Mouse (Mus musculus) embryonic facial prominence, embryonic 15.5 days (tissue): Measurements from ENCODE around the gene Mbd3. TPM values are rescaled to one million over a fixed set of nuclear protein-coding genes. Genes with fewer than 3 reads are reported as not detected.
"Not testable (repeated sequence)": the region's sequence is repeated elsewhere in the genome, so short reads cannot be mapped to it uniquely, and the experiment has no call there.

Experiments used
- ATAC-seq: fragments of 200-750 bp; cut with Nextera tagmentation; 2 replicates; pipeline ENCODE4 v1.8.0; 2017; ENCODE audit warnings: low read depth, moderate TSS enrichment; ENCODE audit not compliant: insufficient number of reproducible peaks, low FRiP score, low TSS enrichment
- H3K27ac ChIP-seq: fragments of 300-500 bp; sonication (generic); replicated peaks from 2 replicates; pipeline ENCODE4 v1.5.1; 2015; ENCODE audit warnings: mild to moderate bottlenecking, inconsistent platforms
- H3K27me3 ChIP-seq: fragments of 300-500 bp; sonication (generic); 2 replicates; pipeline ENCODE4 v1.6.1; 2015; ENCODE audit warnings: inconsistent platforms
- H3K36me3 ChIP-seq: fragments of 300-500 bp; sonication (generic); 2 replicates; pipeline ENCODE4 v1.6.1; 2015; ENCODE audit warnings: mild to moderate bottlenecking, inconsistent platforms
- H3K4me1 ChIP-seq: fragments of 300-500 bp; sonication (generic); 2 replicates; pipeline ENCODE4 v1.6.1; 2015; ENCODE audit warnings: inconsistent platforms
- H3K4me2 ChIP-seq: fragments of 300-500 bp; sonication (generic); replicated peaks from 2 replicates; pipeline ENCODE4 v1.6.1; 2015; ENCODE audit warnings: mild to moderate bottlenecking, inconsistent platforms
- H3K4me3 ChIP-seq: fragments of 300-500 bp; sonication (generic); replicated peaks from 2 replicates; pipeline ENCODE4 v1.5.1; 2015; ENCODE audit warnings: mild to moderate bottlenecking, inconsistent platforms
- H3K9ac ChIP-seq: fragments of 300-500 bp; sonication (generic); 2 replicates; pipeline ENCODE4 v1.6.1; 2015; ENCODE audit warnings: inconsistent platforms
- H3K9me3 ChIP-seq: fragments of 300-500 bp; sonication (generic); replicated peaks from 2 replicates; pipeline ENCODE4 v1.6.1; 2016; ENCODE audit warnings: inconsistent platforms
- WGBS: fragments of 180-500 bp; shearing (Covaris S2); methylation state at CpG from one replicate; pipeline ENCODE4 v1.1.7; 2015; 5-methylcytosine and 5-hydroxymethylcytosine counted together
- microRNA-seq: library from miRNA; unstranded; fragments of <30 nt; microRNA quantifications from one replicate; pipeline ENCODE4, GENCODE M21; 2016; ENCODE audit warnings: borderline number of aligned reads
- polyA plus RNA-seq: library from polyadenylated mRNA; unstranded; fragments of >200 nt; fragmentation: Nextera tagmentation; extraction: Ambion mirVana; gene quantifications from 2 replicates; pipeline ENCODE4 v1.2.1, GENCODE M21; 2015

The Mbd3 gene
- polyA plus RNA-seq, 1 experiment from 2014 or later = 247 TPM

DNA sequence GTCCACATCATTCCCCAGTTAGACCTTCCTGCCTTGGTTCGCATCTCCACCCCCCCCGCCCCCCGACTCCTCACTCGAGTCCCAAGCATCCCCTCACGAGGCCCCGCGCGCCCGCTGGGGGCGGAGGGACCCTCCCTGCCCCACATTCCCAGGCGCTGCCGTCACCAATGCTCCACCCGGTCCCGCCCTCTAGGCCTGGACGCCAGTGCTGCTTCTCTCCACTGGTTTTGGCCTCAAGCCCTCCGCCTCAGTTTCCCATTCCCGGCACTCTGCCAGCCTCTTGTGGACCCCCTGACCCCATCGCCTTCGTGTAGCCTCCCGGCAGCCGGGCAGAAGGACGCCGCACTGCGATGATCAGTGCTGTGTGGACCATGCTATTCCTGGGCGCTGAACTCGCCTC lies 50.4 kb downstream of the Mbd3 start:
- WGBS = 15% methylated on average over 26 of the region's 26 CpGs
- H3K27me3 ChIP-seq = peaks cover 87% of the 10 kb centered on the region
- H3K4me3 ChIP-seq = peak overlapping the region; percentile 39
- H3K36me3 ChIP-seq = no peaks in the 10 kb centered on the region
- H3K9ac ChIP-seq = 0 out of 2 replicates have a peak overlapping the region, but pooled peaks have one; percentile 28
- H3K4me2 ChIP-seq = peak overlapping the region; percentile 61
- ATAC-seq = 0 out of 2 replicates have a peak, but pooled peaks have one; percentile 11
- peaks cover 43% of the 10 kb centered on the region for H3K4me1 ChIP-seq
- H3K27ac ChIP-seq = no peak overlapping the region
- H3K9me3 ChIP-seq = no peaks in the 10 kb centered on the region

DNA sequence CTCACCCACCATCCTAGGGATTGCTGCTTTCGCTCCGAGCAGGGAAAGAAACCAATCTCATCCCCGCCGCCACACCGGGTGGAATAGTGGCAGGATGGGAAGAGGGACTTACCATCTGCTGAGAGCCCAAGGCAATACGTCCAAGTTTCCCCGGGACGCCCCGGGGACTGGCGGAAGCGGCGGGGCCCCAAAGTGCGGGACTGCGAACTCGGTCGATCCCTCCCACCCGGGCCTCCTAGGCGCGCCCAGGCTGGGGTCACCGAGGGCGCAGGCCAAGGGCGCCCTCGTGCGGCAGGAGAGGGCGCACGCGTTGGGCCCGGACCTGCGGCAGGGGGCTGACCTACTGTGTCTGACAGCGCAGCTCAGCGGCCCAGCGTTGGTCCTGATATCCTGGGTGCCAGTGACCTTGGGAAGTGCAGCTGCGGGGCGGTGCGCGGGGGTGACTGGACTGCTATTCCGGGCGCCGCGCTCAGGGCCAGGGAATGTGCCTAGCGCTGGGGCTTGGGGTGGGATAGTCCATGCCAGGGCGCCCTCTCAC lies 51.0 kb downstream of the Mbd3 start, which contains the start of gene Adamtsl5:
Gene Adamtsl5, minus strand, starts transcription at position 169 of the 538 bp plus-strand sequence.
- H3K4me1 ChIP-seq = peaks cover 50% of the 10 kb centered on the region
- peak; percentile 47; the same call in 1 of the 2 replicates for ATAC-seq
- no peaks in the 10 kb centered on the region for H3K36me3 ChIP-seq
- H3K27me3 ChIP-seq = peaks cover 91% of the 10 kb centered on the region
- H3K9ac ChIP-seq = peak within 1 kb of the TSS; percentile 28; the same call in 1 of the 2 replicates
- WGBS = 3% methylated on average over 40 of the region's 42 CpGs
- H3K4me2 ChIP-seq = peak within 1 kb of the TSS; percentile 61
- H3K27ac ChIP-seq = no peak within 1 kb of the TSS
- no peaks in the 10 kb centered on the region for H3K9me3 ChIP-seq
- H3K4me3 ChIP-seq = peak within 1 kb of the TSS; percentile 39

DNA sequence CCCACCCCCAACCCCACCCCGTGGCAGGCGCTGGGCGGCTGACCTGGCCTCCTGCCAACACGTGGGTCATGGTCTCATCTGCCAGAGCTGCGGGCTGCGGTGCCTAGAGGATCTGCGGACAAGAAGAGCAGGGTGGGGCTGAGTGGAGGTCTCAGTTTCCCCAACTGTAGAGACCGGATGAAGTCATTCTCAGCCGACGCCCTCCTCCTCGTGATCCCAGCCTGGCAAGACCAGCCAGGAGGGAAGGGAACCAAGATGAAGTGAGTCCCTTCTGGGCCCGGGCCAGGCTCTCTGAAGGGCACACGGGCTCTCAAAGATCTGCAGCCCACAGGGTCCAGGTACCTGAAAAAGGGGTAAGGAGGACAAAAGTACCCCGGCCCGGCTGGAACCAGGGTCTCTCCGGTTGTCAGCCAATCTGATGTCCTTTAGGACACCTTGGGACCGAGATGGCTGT lies 51.8 kb downstream of the Mbd3 start:
- peaks cover 89% of the 10 kb centered on the region for H3K27me3 ChIP-seq
- peaks cover 56% of the 10 kb centered on the region for H3K4me1 ChIP-seq
- no peaks in the 10 kb centered on the region for H3K36me3 ChIP-seq
- no peak overlapping the region for H3K9ac ChIP-seq
- no peaks in the 10 kb centered on the region for H3K9me3 ChIP-seq
- H3K4me2 ChIP-seq = peak overlapping the region; percentile 61
- ATAC-seq = no peak
- no peak overlapping the region for H3K27ac ChIP-seq
- peak overlapping the region; percentile 39 for H3K4me3 ChIP-seq
- WGBS = 13% methylated on average over 17 of the region's 17 CpGs

DNA sequence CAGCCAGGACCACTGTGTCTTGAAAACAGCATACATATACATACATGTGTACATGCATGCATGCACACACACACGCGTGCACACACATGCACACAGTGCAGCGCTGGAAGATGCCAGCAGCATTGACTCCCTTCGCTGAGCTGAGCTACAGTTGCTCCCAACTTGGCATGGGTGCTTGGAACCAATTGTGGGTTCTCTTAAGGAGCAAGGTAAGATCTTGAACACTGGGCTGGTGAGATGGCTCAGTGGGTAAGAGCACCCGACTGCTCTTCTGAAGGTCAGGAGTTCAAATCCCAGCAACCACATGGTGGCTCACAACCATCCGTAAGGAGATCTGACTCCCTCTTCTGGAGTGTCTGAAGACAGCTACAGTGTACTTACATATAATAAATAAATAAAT lies 53.4 kb downstream of the Mbd3 start:
- peaks cover 91% of the 10 kb centered on the region for H3K27me3 ChIP-seq
- H3K4me3 ChIP-seq, H3K9ac ChIP-seq, H3K36me3 ChIP-seq, ATAC-seq, H3K4me2 ChIP-seq, H3K9me3 ChIP-seq, H3K27ac ChIP-seq: not testable (repeated sequence)
- H3K4me1 ChIP-seq = peaks cover 71% of the 10 kb centered on the region
- 77% methylated on average over 6 of the region's 6 CpGs for WGBS

DNA sequence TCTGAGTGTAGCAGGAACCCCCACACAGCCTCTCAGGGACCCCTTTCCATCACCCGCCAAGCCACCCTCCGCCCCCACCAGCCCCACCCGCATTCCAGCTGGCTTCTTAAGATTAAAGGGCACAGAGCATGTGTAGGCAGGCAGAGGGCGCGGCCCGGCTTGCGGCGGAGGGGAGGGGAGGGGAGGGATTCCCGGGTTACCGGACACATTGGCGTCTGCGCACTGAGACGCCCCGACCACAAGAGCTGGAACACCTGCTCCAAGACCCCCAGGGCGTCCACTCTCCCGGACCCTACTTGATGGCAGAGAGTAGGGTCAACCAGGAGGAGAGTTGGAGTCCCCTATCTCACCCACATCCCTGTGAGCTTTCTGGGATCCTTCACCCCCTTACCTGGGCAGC lies 54.2 kb downstream of the Mbd3 start:
- peaks cover 76% of the 10 kb centered on the region for H3K4me1 ChIP-seq

DNA sequence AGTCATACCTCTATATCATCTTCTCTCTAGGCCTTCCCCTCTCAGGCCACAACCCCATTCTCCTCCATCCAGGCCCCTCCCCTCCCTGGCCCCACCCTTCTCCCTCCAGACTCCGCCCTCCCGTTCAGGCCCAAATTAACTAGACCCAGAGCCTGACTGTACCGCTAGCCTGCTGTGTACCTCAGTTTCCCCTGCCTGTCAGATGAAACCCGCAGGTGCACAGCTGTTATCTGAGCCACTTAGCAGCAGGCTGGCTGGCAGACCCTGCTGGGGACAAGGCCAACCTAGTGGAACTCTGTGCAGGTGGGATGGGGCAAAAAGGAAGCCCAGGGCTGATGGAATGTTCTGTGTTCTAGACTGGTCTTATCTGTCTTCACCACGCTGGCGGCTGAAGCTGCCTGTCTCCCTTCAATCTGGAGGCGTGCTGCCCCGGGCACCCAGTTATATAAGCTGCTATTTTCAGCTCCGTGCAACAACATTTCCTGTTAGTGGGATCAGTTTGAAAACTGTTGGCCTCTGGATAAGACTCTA lies 55.2 kb downstream of the Mbd3 start:
- no peak for ATAC-seq
- Histone ChIP-seq H3K9me3 (no peaks in the 10 kb centered on the region), H3K27ac (peak overlapping the region; percentile 56), H3K9ac (no peak overlapping the region), H3K4me2 (peak overlapping the region; percentile 57), H3K36me3 (no peaks in the 10 kb centered on the region), H3K4me3 (peak overlapping the region; percentile 16), H3K4me1 (peaks cover 74% of the 10 kb centered on the region), H3K27me3 (peaks cover 85% of the 10 kb centered on the region)
- 33% methylated on average over 9 of the region's 9 CpGs for WGBS

More for the DNA sequence above, 54.2 kb downstream of the Mbd3 start:
- H3K27ac ChIP-seq = peak overlapping the region; percentile 56
- no peak for ATAC-seq
- WGBS = 1% methylated on average over 16 of the region's 16 CpGs
- H3K36me3 ChIP-seq = no peaks in the 10 kb centered on the region
- H3K9ac ChIP-seq = no peak overlapping the region
- H3K27me3 ChIP-seq = peaks cover 93% of the 10 kb centered on the region
- H3K4me3 ChIP-seq = peak overlapping the region; percentile 10; the same call in 1 of the 2 replicates
- H3K4me2 ChIP-seq = peak overlapping the region; percentile 57
- no peaks in the 10 kb centered on the region for H3K9me3 ChIP-seq

DNA sequence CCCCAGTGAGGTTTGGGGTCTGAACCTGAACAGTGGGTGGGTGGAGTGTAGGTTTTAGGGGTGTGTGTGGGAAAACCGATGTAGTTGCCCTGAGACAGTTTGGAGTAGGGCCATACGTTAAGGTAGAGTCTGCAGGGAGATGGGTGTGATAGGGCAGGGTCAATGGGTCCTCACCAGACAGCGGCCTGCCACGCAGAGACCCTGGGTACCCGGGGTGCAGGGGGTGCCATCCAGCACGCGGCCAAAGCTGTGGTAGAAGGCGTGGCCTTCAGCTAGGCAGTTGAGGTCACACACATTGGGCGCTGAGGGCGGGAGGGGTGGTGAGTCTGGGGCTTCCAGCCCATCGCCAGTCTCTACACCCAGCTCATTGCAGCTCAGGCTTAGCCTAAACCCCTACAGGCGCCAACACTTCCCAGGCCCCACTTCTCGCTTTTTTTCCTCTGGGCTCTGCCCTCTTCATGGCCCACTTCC lies 55.9 kb downstream of the Mbd3 start:
- peak overlapping the region; percentile 39 for H3K4me3 ChIP-seq
- H3K4me2 ChIP-seq = peak overlapping the region; percentile 57
- no peak; the same call in 1 of the 2 replicates for ATAC-seq
- H3K9me3 ChIP-seq = no peaks in the 10 kb centered on the region
- 26% methylated on average over 13 of the region's 13 CpGs for WGBS
- H3K36me3 ChIP-seq = no peaks in the 10 kb centered on the region
- H3K4me1 ChIP-seq = peaks cover 66% of the 10 kb centered on the region
- H3K9ac ChIP-seq = no peak overlapping the region
- H3K27ac ChIP-seq = peak overlapping the region; percentile 65; the same call in 1 of the 2 replicates
- H3K27me3 ChIP-seq = peaks cover 77% of the 10 kb centered on the region

DNA sequence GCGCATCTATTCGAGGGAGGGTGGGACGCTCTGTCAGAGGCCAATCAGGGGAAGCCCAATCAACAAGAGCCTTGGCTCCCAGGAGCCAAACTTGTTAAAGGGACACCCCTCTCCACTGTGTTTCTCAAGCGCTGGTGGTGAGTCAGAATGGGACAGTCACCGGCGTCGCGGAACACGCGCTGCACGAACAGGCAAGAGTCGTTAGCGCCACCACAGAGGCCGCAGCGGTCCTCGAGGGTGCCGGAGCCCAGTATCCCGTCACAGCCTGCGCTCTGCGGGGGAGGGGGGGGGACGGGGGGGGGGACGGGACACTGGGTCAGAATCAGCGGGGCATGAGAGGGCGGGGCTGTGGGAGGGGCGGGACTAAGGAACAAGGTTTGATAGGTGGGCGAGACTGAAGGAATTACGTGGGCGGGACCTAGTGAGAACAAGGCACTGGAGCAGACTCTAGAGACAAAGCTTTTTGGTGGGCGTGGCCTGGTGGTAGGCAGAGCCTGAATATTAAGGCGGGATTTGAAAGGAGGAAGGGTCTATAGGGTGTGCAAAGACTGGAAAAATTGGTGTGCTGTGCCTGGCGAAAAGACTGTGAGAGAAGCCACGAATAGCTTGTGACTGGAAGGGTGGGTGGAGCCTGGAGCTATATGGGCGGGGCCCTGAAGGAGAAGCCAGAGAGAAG lies 56.5 kb downstream of the Mbd3 start:
- peaks cover 61% of the 10 kb centered on the region for H3K4me1 ChIP-seq
- peak overlapping the region; percentile 39 for H3K4me3 ChIP-seq
- H3K4me2 ChIP-seq = peak overlapping the region; percentile 57
- WGBS = under 1% methylated on average over 32 of the region's 33 CpGs
- peaks cover 72% of the 10 kb centered on the region for H3K27me3 ChIP-seq
- H3K27ac ChIP-seq = peak overlapping the region; percentile 65; the same call in 1 of the 2 replicates
- H3K9me3 ChIP-seq = no peaks in the 10 kb centered on the region
- ATAC-seq = peak; percentile 82
- H3K36me3 ChIP-seq = no peaks in the 10 kb centered on the region
- H3K9ac ChIP-seq = no peak overlapping the region

Small RNAs within 50 kb of the gene (microRNA-seq; reads per million reads assigned to microRNA genes)
- not detected for gene Gm22721

Other genes starting within 250 kb of the Mbd3 start
- gene Cirbp, start 233.6 kb downstream of the Mbd3 start, polyA plus RNA-seq = 102 and 116 TPM in 2 replicates
- 12.0 and 13.6 TPM in 2 replicates for gene 1600002K03Rik, start 226.6 kb downstream of the Mbd3 start, polyA plus RNA-seq
- 30.9 and 31.8 TPM in 2 replicates for gene Efna2, start 220.1 kb downstream of the Mbd3 start, polyA plus RNA-seq
- gene Mum1, start 173.1 kb downstream of the Mbd3 start, polyA plus RNA-seq = 75.2 and 77.0 TPM in 2 replicates
- 317 and 339 TPM in 2 replicates for gene Ndufs7, start 150.4 kb downstream of the Mbd3 start, polyA plus RNA-seq
- gene Gamt, start 138.5 kb downstream of the Mbd3 start, polyA plus RNA-seq = 72.3 and 88.0 TPM in 2 replicates
- gene Dazap1, start 138.1 kb downstream of the Mbd3 start, polyA plus RNA-seq = 61.2 and 64.6 TPM in 2 replicates
- gene Rps15, start 107.1 kb downstream of the Mbd3 start, polyA plus RNA-seq = 969 and 997 TPM in 2 replicates
- gene Apc2, start 103.6 kb downstream of the Mbd3 start, polyA plus RNA-seq = 3.4 and 5.4 TPM in 2 replicates
- gene 2310011J03Rik, start 79.0 kb downstream of the Mbd3 start, polyA plus RNA-seq = 50.8 and 52.7 TPM in 2 replicates
- gene Pcsk4, start 70.1 kb downstream of the Mbd3 start, polyA plus RNA-seq = 4.2 and 5.2 TPM in 2 replicates
- gene Reep6, start 69.6 kb downstream of the Mbd3 start, polyA plus RNA-seq = 10.7 and 13.7 TPM in 2 replicates
- 11.5 and 11.6 TPM in 2 replicates for gene Adamtsl5, start 51.1 kb downstream of the Mbd3 start, polyA plus RNA-seq
- gene Plk5, start 43.1 kb downstream of the Mbd3 start, polyA plus RNA-seq = 2.0 and 2.2 TPM in 2 replicates
- gene Mex3d, start 11.9 kb downstream of the Mbd3 start, polyA plus RNA-seq = 7.2 and 8.4 TPM in 2 replicates
- gene Uqcr11, start 7.3 kb upstream of the Mbd3 start, polyA plus RNA-seq = 659 and 673 TPM in 2 replicates
- gene Tcf3, start 34.1 kb upstream of the Mbd3 start, polyA plus RNA-seq = 133 and 135 TPM in 2 replicates
- gene Onecut3, start 95.3 kb upstream of the Mbd3 start, polyA plus RNA-seq = not detected in 2 replicates
- gene Atp8b3, start 139.6 kb upstream of the Mbd3 start, polyA plus RNA-seq = 0.09 and 0.28 TPM in 2 replicates
- gene Rexo1, start 162.0 kb upstream of the Mbd3 start, polyA plus RNA-seq = 25.8 and 27.1 TPM in 2 replicates
- gene Klf16, start 177.8 kb upstream of the Mbd3 start, polyA plus RNA-seq = 9.4 and 11.3 TPM in 2 replicates
- 112 and 115 TPM in 2 replicates for gene Abhd17a, start 190.8 kb upstream of the Mbd3 start, polyA plus RNA-seq
- 99.1 and 108 TPM in 2 replicates for gene Scamp4, start 203.3 kb upstream of the Mbd3 start, polyA plus RNA-seq
- 7.0 and 7.5 TPM in 2 replicates for gene Adat3, start 203.3 kb upstream of the Mbd3 start, polyA plus RNA-seq
- gene Gm49322, start 206.5 kb upstream of the Mbd3 start, polyA plus RNA-seq = 4.8 TPM in 2 replicates
- 172 and 190 TPM in 2 replicates for gene Csnk1g2, start 223.3 kb upstream of the Mbd3 start, polyA plus RNA-seq